Mouse (Mus musculus): ENCODE data around the gene Adgrg1. TPM values are rescaled to one million over a fixed set of nuclear protein-coding genes. Genes with fewer than 3 reads are reported as not detected.
"Not testable (repeated sequence)": the region's sequence is repeated elsewhere in the genome, so short reads cannot be mapped to it uniquely, and the experiment has no call there.

Adgrg1 gene
- polyA plus RNA-seq, 1 experiment from 2014 or later = 180 TPM

DNA sequence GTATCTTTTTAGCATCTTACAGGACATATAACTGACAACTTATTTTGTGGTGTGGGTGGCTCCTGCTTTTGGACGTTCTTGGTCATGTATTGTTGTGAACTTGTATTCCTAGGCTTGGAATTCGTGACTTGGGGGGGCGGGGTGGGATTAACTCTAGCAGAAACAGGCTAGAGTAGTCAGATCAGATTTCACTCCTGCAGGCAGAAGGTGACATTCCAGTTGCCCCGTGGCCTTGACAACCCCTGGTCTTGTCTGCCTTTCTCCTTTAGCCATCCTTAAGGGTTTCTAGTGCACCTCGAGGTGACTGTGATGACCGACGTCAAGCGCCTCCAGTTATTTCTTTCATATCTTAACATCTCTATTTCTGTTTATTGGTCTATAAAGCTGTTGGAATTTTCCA, 48.6 kb downstream of the Adgrg1 start:
- H3K9me3 ChIP-seq = no peaks in the 10 kb centered on the region
- H3K27ac ChIP-seq = no peak overlapping the region
- no peak overlapping the region for H3K4me2 ChIP-seq
- no peak overlapping the region for H3K9ac ChIP-seq
- 22% methylated on average over 8 of the region's 8 CpGs for WGBS
- H3K27me3 ChIP-seq = no peaks in the 10 kb centered on the region
- no peak for ATAC-seq (ENCODE audit: low FRiP score)
- H3K36me3 ChIP-seq (replicated peaks) = no peaks in the 10 kb centered on the region
- no peak overlapping the region for H3K4me3 ChIP-seq (replicated peaks)
- peaks cover 9% of the 10 kb centered on the region for H3K4me1 ChIP-seq

- Histone ChIP-seq H3K4me1 (peaks cover 9% of the 10 kb centered on the region), H3K27me3 (no peaks in the 10 kb centered on the region), H3K9me3 (no peaks in the 10 kb centered on the region), H3K9ac (no peak overlapping the region), H3K36me3 (replicated peaks) (no peaks in the 10 kb centered on the region), H3K4me3 (replicated peaks) (no peak overlapping the region), H3K4me2 (no peak overlapping the region), H3K27ac (no peak overlapping the region)
- no peak for ATAC-seq (ENCODE audit: low FRiP score)
- WGBS = 84% methylated on average over 4 of the region's 4 CpGs
Observed at GRCm38 (mm10) chr8:95024387-95024786, 49.8 kb downstream of the Adgrg1 start.

DNA sequence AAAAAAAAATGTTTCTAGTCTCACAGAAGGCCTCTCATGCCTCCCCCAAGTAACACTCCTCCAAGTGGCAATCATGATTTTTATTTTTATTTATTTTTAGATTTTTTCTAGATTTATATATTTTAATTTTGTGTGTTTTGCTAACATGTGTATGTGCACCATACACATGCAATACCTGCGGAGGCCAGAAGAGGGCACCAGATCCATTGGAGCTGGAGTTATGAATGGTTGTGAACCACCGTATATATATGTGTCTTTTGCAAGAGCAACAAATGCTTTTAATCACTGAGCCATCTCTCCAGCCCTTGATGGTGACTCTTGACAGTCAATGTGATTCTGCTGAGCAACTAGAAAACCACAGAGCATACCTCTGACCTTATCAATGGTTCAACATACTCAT, 50.9 kb downstream of the Adgrg1 start:
- H3K27ac ChIP-seq = no peak overlapping the region
- no peak for ATAC-seq (ENCODE audit: low FRiP score)
- peaks cover 9% of the 10 kb centered on the region for H3K4me1 ChIP-seq
- H3K36me3 ChIP-seq (replicated peaks) = no peaks in the 10 kb centered on the region
- H3K27me3 ChIP-seq = no peaks in the 10 kb centered on the region
- WGBS = 58% methylated on average over 2 of the region's 2 CpGs
- H3K9me3 ChIP-seq = no peaks in the 10 kb centered on the region
- H3K4me2 ChIP-seq = no peak overlapping the region
- H3K9ac ChIP-seq = no peak overlapping the region
- H3K4me3 ChIP-seq (replicated peaks) = no peak overlapping the region

- H3K4me3 ChIP-seq (replicated peaks); H3K4me2 ChIP-seq; H3K27ac ChIP-seq; H3K4me1 ChIP-seq; ATAC-seq (ENCODE audit: low FRiP score); H3K9me3 ChIP-seq; H3K36me3 ChIP-seq (replicated peaks); H3K9ac ChIP-seq; H3K27me3 ChIP-seq: not testable (repeated sequence)
- 61% methylated on average over 7 of the region's 7 CpGs for WGBS
Observed at GRCm38 (mm10) chr8:95028391-95028790, 53.8 kb downstream of the Adgrg1 start.

DNA sequence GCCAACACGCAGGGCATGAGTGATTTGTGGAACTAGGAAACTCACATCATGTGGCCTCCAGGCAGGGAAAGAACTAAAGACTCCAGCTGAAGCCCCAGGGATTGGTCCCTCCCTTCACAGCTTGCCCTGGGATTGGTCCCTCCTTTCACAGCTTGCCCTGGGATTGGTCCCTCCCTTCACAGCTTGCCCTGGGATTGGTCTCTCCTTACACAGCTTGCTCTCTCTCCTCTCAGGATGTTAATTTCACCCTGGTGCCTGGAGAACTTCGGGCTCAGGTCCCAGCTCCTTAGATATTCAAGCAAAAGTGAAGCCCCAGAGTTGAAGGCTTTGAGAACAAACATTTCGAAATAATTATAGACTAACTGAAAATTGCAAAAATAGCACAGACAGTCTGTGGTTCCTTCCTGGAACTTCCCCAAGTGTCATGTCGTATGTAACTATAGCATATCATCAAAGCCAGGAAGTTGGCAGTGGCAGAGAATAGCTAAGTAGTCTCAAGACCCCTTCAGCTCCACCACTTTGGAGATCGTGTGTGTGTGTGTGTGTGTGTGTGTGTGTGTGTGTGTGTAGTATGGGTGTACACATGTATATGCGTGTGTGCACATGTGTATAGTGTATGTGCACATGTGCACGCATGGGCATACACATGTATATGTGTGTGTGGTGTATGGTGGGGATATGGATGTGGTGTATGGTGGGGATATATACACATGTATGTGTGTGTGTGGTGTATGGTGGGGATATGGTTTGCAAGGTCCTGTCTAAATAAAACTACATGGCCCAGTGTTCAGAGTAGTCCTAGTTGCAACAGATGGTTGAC, 62.8 kb downstream of the Adgrg1 start:
- Histone ChIP-seq H3K4me3 (replicated peaks) (no peak overlapping the region), H3K9ac (no peak overlapping the region), H3K27me3 (no peaks in the 10 kb centered on the region), H3K9me3 (no peaks in the 10 kb centered on the region), H3K36me3 (replicated peaks) (no peaks in the 10 kb centered on the region), H3K4me2 (no peak overlapping the region), H3K4me1 (no peaks in the 10 kb centered on the region), H3K27ac (no peak overlapping the region)
- 69% methylated on average over 7 of the region's 7 CpGs for WGBS
- no peak for ATAC-seq (ENCODE audit: low FRiP score)

GRCm38 (mm10) chr8:95041883-95042784, 67.6 kb downstream of the Adgrg1 start:
- Histone ChIP-seq H3K4me3 (replicated peaks) (no peak overlapping the region), H3K4me1 (no peaks in the 10 kb centered on the region), H3K9me3 (no peaks in the 10 kb centered on the region), H3K9ac (no peak overlapping the region), H3K27me3 (no peaks in the 10 kb centered on the region), H3K4me2 (no peak overlapping the region), H3K27ac (no peak overlapping the region), H3K36me3 (replicated peaks) (no peaks in the 10 kb centered on the region)
- 70% methylated on average over 6 of the region's 6 CpGs for WGBS
- no peak for ATAC-seq (ENCODE audit: low FRiP score)

GRCm38 (mm10) chr8:95044811-95045210, 70.3 kb downstream of the Adgrg1 start:
- H3K9ac ChIP-seq = no peak overlapping the region
- no peaks in the 10 kb centered on the region for H3K27me3 ChIP-seq
- ATAC-seq (ENCODE audit: low FRiP score) = no peak
- 79% methylated on average over 4 of the region's 4 CpGs for WGBS
- no peaks in the 10 kb centered on the region for H3K36me3 ChIP-seq (replicated peaks)
- H3K27ac ChIP-seq = no peak overlapping the region
- no peak overlapping the region for H3K4me2 ChIP-seq
- no peaks in the 10 kb centered on the region for H3K9me3 ChIP-seq
- peaks cover 3% of the 10 kb centered on the region; the same call in 1 of the 2 replicates for H3K4me1 ChIP-seq
- no peak overlapping the region for H3K4me3 ChIP-seq (replicated peaks)

DNA sequence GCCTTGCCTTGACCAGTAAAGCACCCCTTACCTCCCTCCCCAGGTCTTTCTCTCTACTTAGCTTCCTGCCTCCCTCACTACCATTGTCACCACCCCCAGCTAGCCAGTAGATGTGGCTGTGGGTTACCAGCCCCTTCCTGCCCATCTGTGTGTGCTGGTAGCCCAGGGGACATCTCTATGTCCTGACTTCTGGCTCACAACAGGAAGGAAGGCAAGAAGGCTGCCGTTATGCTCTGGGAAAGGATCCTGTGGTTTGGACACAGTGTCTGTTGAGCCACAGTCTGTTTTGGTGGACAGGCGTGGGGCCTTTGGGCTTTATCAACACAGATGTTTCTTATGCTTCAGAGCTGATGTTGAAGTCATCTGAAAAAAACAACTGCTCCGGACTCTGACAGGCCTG, 72.4 kb downstream of the Adgrg1 start:
- WGBS = 82% methylated on average over 3 of the region's 3 CpGs
- H3K4me2 ChIP-seq = no peak overlapping the region

DNA sequence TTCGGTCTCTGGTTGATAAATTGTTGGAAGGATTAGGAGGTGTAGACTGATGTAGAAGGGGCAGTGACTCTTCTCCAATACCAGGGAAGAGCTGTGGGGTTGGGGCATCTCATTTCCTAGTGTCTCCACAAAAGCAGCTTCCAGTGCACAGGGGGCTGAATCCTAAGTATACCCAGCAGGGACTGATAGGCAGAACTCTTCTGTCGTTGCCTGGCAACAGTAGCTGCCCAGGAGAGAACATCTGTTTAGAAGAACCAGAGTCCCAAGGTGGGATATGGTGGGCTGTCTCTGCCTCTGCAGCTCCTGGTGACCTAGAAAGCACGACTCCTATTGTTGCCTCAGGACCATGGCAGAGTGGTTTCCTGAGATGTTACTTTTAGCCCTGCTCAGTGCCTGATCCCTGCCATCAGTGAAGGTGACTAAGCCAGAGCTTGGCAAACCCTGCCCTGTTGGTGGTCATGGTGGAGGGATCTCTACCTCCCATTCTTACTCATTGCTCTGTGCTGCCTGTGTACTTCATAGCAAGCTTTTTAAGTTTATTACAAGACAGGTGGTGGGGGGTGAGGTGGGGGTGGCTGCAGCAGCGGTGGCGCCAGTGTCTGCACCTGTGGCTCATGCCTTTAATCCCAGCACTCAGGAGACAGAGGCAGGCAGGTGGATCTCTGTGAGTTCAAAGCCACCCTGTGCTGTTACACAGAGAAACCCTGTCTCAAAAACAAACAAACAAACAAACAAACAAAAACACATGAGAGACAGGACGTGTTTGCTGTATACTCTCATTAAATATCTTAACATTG, 73.5 kb downstream of the Adgrg1 start:
- H3K9me3 ChIP-seq = no peaks in the 10 kb centered on the region
- H3K4me2 ChIP-seq = no peak overlapping the region
- WGBS = 66% methylated on average over 6 of the region's 6 CpGs
- ATAC-seq (ENCODE audit: low FRiP score) = no peak
- no peak overlapping the region for H3K4me3 ChIP-seq (replicated peaks)
- peaks cover 3% of the 10 kb centered on the region; the same call in 1 of the 2 replicates for H3K4me1 ChIP-seq
- no peak overlapping the region for H3K27ac ChIP-seq
- H3K27me3 ChIP-seq = no peaks in the 10 kb centered on the region
- no peaks in the 10 kb centered on the region for H3K36me3 ChIP-seq (replicated peaks)
- no peak overlapping the region for H3K9ac ChIP-seq

More for the DNA sequence above, 72.4 kb downstream of the Adgrg1 start:
- no peaks in the 10 kb centered on the region for H3K27me3 ChIP-seq
- H3K4me1 ChIP-seq = peaks cover 3% of the 10 kb centered on the region; the same call in 1 of the 2 replicates
- no peaks in the 10 kb centered on the region for H3K36me3 ChIP-seq (replicated peaks)
- H3K9me3 ChIP-seq = no peaks in the 10 kb centered on the region
- H3K9ac ChIP-seq = no peak overlapping the region
- no peak overlapping the region for H3K4me3 ChIP-seq (replicated peaks)
- ATAC-seq (ENCODE audit: low FRiP score) = no peak
- H3K27ac ChIP-seq = no peak overlapping the region

DNA sequence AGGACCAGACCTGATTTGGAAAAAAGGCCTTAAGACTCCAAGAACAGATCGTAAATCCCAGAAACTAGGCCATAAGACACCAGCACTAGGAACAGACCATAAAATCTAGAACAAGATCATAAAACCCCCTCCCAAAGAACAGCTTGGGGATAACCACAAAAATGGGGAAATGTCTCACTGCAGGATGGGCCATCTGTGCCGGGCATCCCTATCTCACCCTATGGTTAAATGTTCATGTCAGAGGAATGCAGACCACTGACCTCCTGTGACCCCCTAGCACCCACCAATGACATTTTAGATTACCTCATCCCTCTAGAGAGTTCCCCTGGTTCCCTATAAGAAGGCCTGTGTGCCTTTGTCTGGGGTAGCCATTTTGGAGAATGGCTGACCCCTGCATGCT, 75.1 kb downstream of the Adgrg1 start:
- no peak overlapping the region for H3K27ac ChIP-seq
- H3K4me3 ChIP-seq (replicated peaks) = no peak overlapping the region
- 86% methylated on average over 2 of the region's 2 CpGs for WGBS
- H3K36me3 ChIP-seq (replicated peaks) = no peaks in the 10 kb centered on the region
- no peaks in the 10 kb centered on the region for H3K9me3 ChIP-seq
- H3K9ac ChIP-seq = no peak overlapping the region
- ATAC-seq (ENCODE audit: low FRiP score) = no peak
- H3K4me2 ChIP-seq = no peak overlapping the region
- peaks cover 3% of the 10 kb centered on the region; the same call in 1 of the 2 replicates for H3K4me1 ChIP-seq
- no peaks in the 10 kb centered on the region for H3K27me3 ChIP-seq

DNA sequence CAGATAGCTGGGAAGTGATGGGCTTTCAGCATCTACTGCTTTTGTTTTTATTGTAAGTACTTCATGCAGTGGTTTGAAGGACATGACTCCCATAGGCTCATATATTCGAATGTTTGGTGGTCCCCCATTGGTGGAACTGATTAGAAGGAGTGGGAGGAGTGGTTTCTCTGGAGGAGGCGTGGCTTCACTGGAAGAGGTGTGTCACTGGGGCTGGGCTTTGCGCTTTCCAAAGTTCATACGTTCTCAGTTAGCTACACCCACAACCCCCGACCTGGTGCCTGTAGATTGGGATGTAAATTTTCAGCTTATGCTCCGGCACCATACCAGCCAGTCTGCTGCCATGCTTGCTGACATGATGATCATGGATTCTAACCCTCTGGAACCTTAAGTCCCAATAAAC, 79.9 kb downstream of the Adgrg1 start:
- no peaks in the 10 kb centered on the region for H3K27me3 ChIP-seq
- H3K36me3 ChIP-seq (replicated peaks) = no peaks in the 10 kb centered on the region
- H3K4me3 ChIP-seq (replicated peaks) = no peak overlapping the region
- ATAC-seq (ENCODE audit: low FRiP score) = no peak
- H3K27ac ChIP-seq = no peak overlapping the region
- no peak overlapping the region for H3K4me2 ChIP-seq
- WGBS = 62% methylated on average over 6 of the region's 6 CpGs
- H3K4me1 ChIP-seq = no peaks in the 10 kb centered on the region
- H3K9me3 ChIP-seq = no peaks in the 10 kb centered on the region
- no peak overlapping the region for H3K9ac ChIP-seq

GRCm38 (mm10) chr8:95054927-95055510, 80.5 kb downstream of the Adgrg1 start, which contains the start of gene Drc7:
Gene Drc7 (plus strand): TSS chr8:95055103.
- Histone ChIP-seq H3K4me3 (replicated peaks) (no peak within 1 kb of the TSS), H3K27me3 (no peaks in the 10 kb centered on the region), H3K4me1 (no peaks in the 10 kb centered on the region), H3K9me3 (no peaks in the 10 kb centered on the region), H3K9ac (no peak within 1 kb of the TSS), H3K4me2 (no peak within 1 kb of the TSS), H3K36me3 (replicated peaks) (no peaks in the 10 kb centered on the region), H3K27ac (no peak within 1 kb of the TSS)
- peak; percentile 65 for ATAC-seq (ENCODE audit: low FRiP score)
- WGBS = 22% methylated on average over 2 of the region's 2 CpGs

Measured in forebrain, embryonic 12.5 days (tissue).